Mouse (Mus musculus) ovary, adult 18-20 months (tissue): ENCODE results near the gene Plcxd1.
"Not testable (repeated sequence)": the region's sequence is repeated elsewhere in the genome, so short reads cannot be mapped to it uniquely, and the experiment has no call there.

Experiments used
- DNase-seq: peaks from one replicate; pipeline ENCODE4 v3.0.0; 2022; ENCODE audit warnings: low spot score, mixed read lengths

Gene Plcxd1

GRCm38 (mm10) chr5:110106901-110107564, 7.3 kb downstream of the Plcxd1 start:
- no peak for DNase-seq

- DNase-seq: peak; percentile 96
These were observed 8.0 kb downstream of the Plcxd1 start, which contains the start of gene Gtpbp6 for GRCm38 (mm10) chr5:110107581-110108304. Gene Gtpbp6 (minus strand): TSS chr5:110108197.

DNA sequence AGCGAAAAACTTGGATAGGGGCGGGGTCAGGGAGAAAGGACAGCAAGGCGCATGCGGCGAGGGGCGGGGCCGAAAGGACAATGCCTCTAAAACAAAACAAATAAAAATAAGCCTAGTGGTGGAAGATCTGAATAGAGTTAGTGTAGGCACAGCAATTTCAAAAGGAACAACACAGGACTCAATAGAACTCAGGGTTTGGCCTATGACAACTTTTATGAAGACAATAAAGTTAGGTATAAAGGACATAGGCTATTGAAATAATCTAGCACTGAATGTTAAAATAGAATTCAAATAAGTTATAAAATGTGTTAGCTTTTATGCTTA, 8.5 kb downstream of the Plcxd1 start:
- no peak for DNase-seq

GRCm38 (mm10) chr5:110109991-110110441, 10.2 kb downstream of the Plcxd1 start, which contains the start of gene Zfp605:
Gene Zfp605 (plus strand): TSS chr5:110110092.
- peak; percentile 79 for DNase-seq

GRCm38 (mm10) chr5:110122380-110122779, 22.6 kb downstream of the Plcxd1 start:
- DNase-seq: not testable (repeated sequence)

DNA sequence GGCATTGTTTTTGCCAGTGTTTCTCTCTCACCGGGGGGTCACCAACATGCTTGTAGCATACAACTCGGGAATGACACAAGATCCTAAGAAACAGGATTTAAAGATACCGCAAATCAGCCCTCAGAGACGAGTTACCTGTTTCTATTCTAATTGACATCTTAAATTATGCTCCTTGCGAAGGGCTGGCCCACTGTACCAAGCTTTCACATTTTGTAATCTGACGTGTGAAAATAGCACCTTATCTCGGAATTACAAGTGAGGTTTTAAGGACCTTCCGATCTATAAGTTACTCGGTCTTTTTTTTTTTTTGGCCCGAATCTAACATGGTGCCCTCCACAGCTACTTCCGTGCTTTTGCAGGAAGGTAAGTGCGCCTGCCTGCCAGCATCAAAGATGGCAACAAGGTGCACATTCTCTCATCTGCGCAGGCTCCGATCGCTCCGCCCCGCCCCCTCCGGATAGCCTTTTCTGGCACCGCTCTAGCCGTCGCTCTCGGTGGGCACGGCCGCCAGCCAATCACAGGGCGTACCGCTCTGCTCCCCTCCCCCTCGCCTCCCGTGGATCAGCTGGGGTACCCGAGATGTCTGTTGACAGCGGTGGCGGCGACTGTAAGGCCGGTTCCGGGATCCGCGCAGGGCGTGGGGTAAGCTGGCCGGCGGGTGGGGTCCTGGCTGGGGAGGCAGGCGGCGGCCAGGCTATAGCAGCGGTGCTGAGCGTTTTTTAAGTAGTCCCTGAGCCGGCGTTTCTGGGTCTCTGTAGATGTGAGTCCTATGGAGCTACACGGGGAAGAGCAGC, 35.7 kb downstream of the Plcxd1 start, which contains the start of gene Chfr:
Gene Chfr (plus strand): TSS at position 550 of the 794 bp plus-strand sequence.
- peak; percentile 97 for DNase-seq

GRCm38 (mm10) chr5:110136087-110136464, 36.3 kb downstream of the Plcxd1 start:
- no peak for DNase-seq

DNA sequence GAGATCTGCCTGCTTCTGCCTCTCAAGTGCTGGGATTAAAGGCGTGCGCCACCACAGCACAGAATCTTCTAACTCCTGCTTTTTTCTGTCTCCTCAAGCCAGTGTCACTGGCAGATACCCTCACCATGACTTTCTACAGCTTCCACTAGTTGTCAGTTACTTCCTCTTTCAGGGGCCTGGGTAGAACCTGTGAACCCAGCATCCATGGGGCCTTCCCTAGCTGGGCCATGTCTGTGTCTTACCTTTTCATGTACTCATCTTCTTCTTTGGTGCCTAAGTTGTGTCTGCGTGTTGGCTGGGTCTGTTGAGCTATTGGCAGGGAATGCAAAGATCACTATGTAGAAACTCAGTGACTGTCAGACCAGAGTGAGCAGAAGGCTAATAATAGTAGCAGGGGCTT, 38.0 kb downstream of the Plcxd1 start:
- DNase-seq: no peak

DNA sequence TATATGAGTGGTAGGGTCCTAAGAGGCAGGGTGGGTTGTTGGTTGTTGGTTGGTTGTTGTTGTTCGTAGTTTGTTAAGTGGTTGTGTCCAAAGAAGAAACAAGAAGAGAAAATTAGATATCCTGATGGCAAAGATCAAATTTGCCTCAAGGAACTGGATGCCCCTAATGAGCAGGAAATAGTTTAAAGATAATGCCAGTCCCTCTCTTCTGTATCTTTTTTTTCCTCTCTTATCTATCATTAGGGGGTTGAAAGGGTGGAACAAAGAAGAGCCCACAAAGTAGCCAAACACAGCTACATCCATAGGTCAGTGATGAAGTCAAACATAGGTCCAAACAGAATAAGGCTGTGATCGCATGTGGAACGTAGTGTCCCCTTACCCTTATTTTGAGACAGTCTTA, 39.6 kb downstream of the Plcxd1 start:
- DNase-seq: no peak

DNA sequence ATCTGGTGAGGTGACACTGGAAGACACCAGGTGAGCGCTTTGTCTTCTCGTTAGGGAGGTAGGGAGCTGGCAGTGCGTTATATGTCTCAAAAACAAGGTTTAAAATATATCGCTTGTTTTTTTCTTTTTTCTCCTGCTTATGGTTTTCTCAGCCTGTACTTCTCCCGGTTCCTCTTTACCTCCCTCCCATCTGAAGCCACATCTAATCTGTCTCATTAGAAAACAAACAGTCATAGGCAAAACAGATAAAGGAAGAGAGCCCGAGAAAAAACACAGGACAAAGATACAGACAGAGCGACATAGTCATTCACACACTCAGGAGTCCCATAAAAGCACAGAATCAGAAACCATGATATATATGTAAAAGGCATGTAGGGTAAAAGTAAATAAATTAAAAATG, 40.7 kb downstream of the Plcxd1 start:
- no peak for DNase-seq

DNA sequence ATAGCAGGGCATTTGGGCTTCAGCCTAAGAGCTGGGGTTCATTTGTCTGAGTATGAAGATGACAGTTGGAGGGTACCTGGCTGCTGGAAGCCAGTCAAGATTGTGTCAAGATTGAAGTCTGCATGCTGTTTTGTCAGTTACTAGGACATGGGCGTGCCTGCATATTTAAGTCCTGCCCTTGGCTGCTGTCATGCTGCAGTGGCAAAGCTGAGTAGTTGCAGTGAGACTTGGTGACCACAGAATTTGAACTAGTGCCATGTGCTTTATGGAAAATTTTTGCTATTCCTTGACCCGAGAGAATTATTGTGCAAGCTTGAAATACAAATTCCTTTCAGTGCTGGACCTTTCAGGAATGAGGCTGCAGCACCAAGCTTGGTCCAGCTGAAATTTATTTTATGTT, 42.5 kb downstream of the Plcxd1 start:
- DNase-seq: no peak

- DNase-seq: no peak
These were observed 43.2 kb downstream of the Plcxd1 start for GRCm38 (mm10) chr5:110143007-110143406.
